Mouse (Mus musculus): ENCODE data around the gene Cbll1. TPM values are rescaled to one million over a fixed set of nuclear protein-coding genes. Genes with fewer than 3 reads are reported as not detected.
A peak's percentile ranks its signal among the peaks of the same experiment; 100 is the strongest.
"Not testable (repeated sequence)": the region's sequence is repeated elsewhere in the genome, so short reads cannot be mapped to it uniquely, and the experiment has no call there.

The Cbll1 gene
- total RNA-seq, 2 experiments from 2014 or later, result 22.5 to 22.6 TPM

- DNase-seq (ENCODE audit: extremely low spot score in 1 of 2, low spot score in 2 of 2), result no peak
- intact Hi-C loops (cut with DNase I), result loop anchor here (5.0 to 10.0 kb wide), 2 partner anchors 152 to 204 kb away; partner anchors contain the start of genes Cog5 and Dus4l
Measured at GRCm38 (mm10) chr12:31503211-31503610, 3.8 kb upstream of the Cbll1 start.

- intact Hi-C loops (cut with DNase I), result loop anchor here (5.0 to 10.0 kb wide), 2 partner anchors 154 to 206 kb away; partner anchors contain the start of genes Cog5 and Dus4l
- DNase-seq (ENCODE audit: extremely low spot score in 1 of 2, low spot score in 2 of 2), result no peak
Measured at GRCm38 (mm10) chr12:31501266-31501665, 1.9 kb upstream of the Cbll1 start.

GRCm38 (mm10) chr12:31500196-31500595 lies 780 bp upstream of the Cbll1 start:
- peak in 1 of 2 experiments; percentile 25 for DNase-seq (ENCODE audit: extremely low spot score in 1 of 2, low spot score in 2 of 2)
- intact Hi-C loops (cut with DNase I), result loop anchor here (5.0 to 10.0 kb wide), 2 partner anchors 155 to 207 kb away; partner anchors contain the start of genes Cog5 and Dus4l

GRCm38 (mm10) chr12:31498936-31499313 lies 491 bp downstream of the Cbll1 start:
- DNase-seq (ENCODE audit: extremely low spot score in 1 of 2, low spot score in 2 of 2), result no peak
- intact Hi-C loops (cut with DNase I), result loop anchor here (10.0 kb wide), 1 partner anchor 124 kb away; no protein-coding TSS in a partner anchor

- intact Hi-C loops (cut with DNase I), result no loop called here
- DNase-seq (ENCODE audit: extremely low spot score in 1 of 2, low spot score in 2 of 2), result no peak
Measured at GRCm38 (mm10) chr12:31486431-31486830, 13.0 kb downstream of the Cbll1 start.

GRCm38 (mm10) chr12:31478182-31478581 lies 21.2 kb downstream of the Cbll1 start:
- intact Hi-C loops (cut with DNase I); DNase-seq (ENCODE audit: extremely low spot score in 1 of 2, low spot score in 2 of 2): not testable (repeated sequence)

- no peak for DNase-seq (ENCODE audit: extremely low spot score in 1 of 2, low spot score in 2 of 2)
- intact Hi-C loops (cut with DNase I), result no loop called here
Measured at GRCm38 (mm10) chr12:31462615-31463014, 36.8 kb downstream of the Cbll1 start.

GRCm38 (mm10) chr12:31461371-31461770 lies 38.0 kb downstream of the Cbll1 start:
- intact Hi-C loops (cut with DNase I), result no loop called here
- no peak for DNase-seq (ENCODE audit: extremely low spot score in 1 of 2, low spot score in 2 of 2)

- DNase-seq (ENCODE audit: extremely low spot score in 1 of 2, low spot score in 2 of 2); intact Hi-C loops (cut with DNase I): not testable (repeated sequence)
Measured at GRCm38 (mm10) chr12:31460270-31460669, 39.1 kb downstream of the Cbll1 start.

GRCm38 (mm10) chr12:31458474-31458873 lies 40.9 kb downstream of the Cbll1 start:
- no peak for DNase-seq (ENCODE audit: extremely low spot score in 1 of 2, low spot score in 2 of 2)
- intact Hi-C loops (cut with DNase I), result no loop called here

- DNase-seq (ENCODE audit: extremely low spot score in 1 of 2, low spot score in 2 of 2), result no peak
- intact Hi-C loops (cut with DNase I), result no loop called here
Measured at GRCm38 (mm10) chr12:31456271-31456670, 43.1 kb downstream of the Cbll1 start.

GRCm38 (mm10) chr12:31449341-31449740 lies 50.1 kb downstream of the Cbll1 start:
- no peak for DNase-seq (ENCODE audit: extremely low spot score in 1 of 2, low spot score in 2 of 2)
- intact Hi-C loops (cut with DNase I), result no loop called here

- DNase-seq (ENCODE audit: extremely low spot score in 1 of 2, low spot score in 2 of 2), result no peak
- intact Hi-C loops (cut with DNase I), result no loop called here
Measured at GRCm38 (mm10) chr12:31444827-31445226, 54.6 kb downstream of the Cbll1 start.

- no peak for DNase-seq (ENCODE audit: extremely low spot score in 1 of 2, low spot score in 2 of 2)
- intact Hi-C loops (cut with DNase I), result no loop called here
Measured at GRCm38 (mm10) chr12:31444131-31444546, 55.3 kb downstream of the Cbll1 start.

GRCm38 (mm10) chr12:31439612-31440011 lies 59.8 kb downstream of the Cbll1 start:
- intact Hi-C loops (cut with DNase I), result no loop called here
- no peak for DNase-seq (ENCODE audit: extremely low spot score in 1 of 2, low spot score in 2 of 2)

- no peak for DNase-seq (ENCODE audit: extremely low spot score in 1 of 2, low spot score in 2 of 2)
- intact Hi-C loops (cut with DNase I), result no loop called here
Measured at GRCm38 (mm10) chr12:31437791-31438190, 61.6 kb downstream of the Cbll1 start.

Other genes starting within 250 kb of the Cbll1 start
- gene Lamb1, start 234.4 kb downstream of the Cbll1 start, total RNA-seq (2021), result 10 to 100 TPM; 33.1 to 35.1 TPM
- gene Dld, start 148.2 kb downstream of the Cbll1 start, total RNA-seq (2021), result 100 to 1,000 TPM; 111 to 119 TPM
- under 1 TPM; 0.11 to 0.20 TPM for gene Slc26a3, start 108.7 kb downstream of the Cbll1 start, total RNA-seq (2021)
- 1 to 10 TPM in 1 of 2 experiments, under 1 TPM in 1; 0.84 to 1.3 TPM for gene Slc26a4, start 60.4 kb upstream of the Cbll1 start, total RNA-seq (2021)
- 10 to 100 TPM; 22.6 to 24.5 TPM for gene Bcap29, start 135.0 kb upstream of the Cbll1 start, total RNA-seq (2021)
- 1 to 10 TPM; 7.9 to 9.1 TPM for gene Dus4l, start 155.2 kb upstream of the Cbll1 start, total RNA-seq (2021)
- gene Cog5, start 155.3 kb upstream of the Cbll1 start, total RNA-seq (2021), result 10 to 100 TPM; 42.1 to 47.9 TPM
- 10 to 100 TPM; 40.1 to 41.7 TPM for gene Gpr22, start 214.3 kb upstream of the Cbll1 start, total RNA-seq (2021)